Mouse (Mus musculus): ENCODE results near the gene Mipep. TPM values are rescaled to one million over a fixed set of nuclear protein-coding genes. Genes with fewer than 3 reads are reported as not detected.

The Mipep gene
- total and polyA plus RNA-seq, 3 experiments: 20.0 to 44.4 (median 41.4) TPM

DNA sequence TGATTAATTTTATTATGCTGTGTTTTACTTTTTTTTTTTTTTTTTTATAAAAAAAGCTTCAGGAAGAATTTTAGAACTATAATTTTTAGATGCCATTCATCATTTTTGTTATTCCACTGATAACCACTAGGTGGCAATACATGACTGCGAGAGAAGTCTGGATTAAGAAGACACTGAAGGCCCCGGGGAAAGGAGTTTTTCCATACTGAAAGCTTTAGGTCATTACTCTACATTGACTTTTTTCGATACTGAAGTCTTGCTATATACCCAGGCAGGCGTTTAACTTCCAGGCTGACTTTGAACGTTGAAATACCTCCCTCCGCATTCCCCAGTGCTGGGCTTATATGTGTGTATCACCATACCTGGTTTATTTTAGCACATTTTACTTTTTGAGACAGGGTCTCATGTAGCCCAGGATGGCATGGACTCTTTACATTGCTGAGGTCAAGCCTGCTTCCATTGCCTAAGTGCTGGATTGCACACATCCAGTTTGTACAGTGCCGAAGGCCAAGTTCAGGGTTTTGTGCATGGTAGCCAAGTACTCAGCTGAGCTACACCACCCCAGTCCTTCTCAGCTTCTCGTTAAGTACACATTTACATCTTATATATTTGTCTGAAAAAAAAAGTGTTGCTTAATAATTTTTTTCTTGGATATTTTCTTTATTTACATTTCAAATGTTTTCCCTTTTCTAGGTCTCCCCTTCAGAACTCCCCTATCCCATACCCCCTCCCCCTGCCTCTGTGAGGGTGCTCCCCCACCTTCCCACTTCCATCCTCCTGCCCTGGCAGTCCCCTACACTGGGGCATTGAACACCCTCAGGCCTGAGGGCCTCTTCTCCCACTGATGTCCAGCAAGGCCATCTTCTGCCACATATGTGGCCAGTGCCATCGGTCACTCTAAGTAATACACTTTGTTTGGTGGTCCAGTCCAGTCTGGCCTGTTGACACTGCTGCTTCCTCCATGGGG lies 15.7 kb downstream of the Mipep start:
- no peak for DNase-seq

DNA sequence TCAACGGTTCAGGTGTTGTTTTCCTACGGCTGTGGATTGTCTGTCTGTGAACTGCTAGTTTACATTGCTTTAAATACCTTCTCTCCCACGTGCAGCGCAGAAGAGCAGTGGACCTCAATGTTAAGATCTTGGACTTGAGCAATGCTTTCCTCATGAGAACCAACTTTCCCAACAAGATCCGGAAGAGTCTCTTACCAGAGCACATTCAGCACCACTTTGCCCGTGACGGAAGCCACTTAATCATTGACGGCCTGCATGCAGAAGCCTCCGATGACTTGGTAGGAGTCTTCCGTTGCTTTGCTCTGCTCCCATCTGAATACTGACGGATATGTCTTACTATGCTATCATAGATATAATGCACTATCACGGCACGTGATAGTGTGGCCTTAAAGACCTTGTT lies 17.7 kb downstream of the Mipep start:
- DNase-seq: no peak

DNA sequence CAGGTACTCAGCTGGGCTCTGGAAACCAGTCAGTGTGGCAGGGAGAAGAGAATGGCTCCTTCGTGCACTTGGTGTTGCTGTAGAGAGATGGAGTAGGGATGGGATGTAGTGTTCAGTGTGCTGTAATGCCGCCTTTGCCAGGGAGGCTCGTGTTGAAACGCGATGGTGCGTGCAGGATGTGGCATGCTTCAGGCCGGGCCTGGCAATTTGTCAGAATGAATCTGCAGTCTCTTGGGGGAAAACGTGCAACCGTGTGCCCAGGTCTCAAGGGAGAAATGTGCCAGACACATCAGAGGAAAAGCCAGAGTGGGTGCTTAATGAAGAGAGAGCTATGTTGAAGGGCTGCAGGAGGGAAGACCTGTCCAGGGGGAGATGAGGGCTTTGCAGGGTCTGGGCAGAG lies 20.6 kb downstream of the Mipep start:
- DNase-seq: no peak

DNA sequence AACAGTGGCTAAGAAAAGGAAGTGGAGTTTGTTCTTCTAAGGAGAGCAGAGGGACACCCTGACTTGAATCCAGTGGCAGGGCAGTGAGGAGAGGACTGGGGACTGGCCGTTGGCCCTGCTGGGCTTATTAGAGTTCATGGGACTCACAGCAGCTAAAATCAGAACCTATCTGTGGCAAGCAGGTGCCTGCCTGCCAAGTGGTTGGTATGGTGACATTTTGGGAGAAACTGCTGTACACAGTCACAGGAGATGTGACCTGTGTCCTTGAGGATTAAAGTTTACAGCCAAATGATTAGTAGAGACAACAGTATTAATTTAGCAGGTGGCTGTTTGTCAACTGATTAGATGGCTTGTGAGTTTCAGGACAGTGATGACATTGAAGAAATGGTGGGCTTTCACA lies 21.5 kb downstream of the Mipep start:
- no peak for DNase-seq

DNA sequence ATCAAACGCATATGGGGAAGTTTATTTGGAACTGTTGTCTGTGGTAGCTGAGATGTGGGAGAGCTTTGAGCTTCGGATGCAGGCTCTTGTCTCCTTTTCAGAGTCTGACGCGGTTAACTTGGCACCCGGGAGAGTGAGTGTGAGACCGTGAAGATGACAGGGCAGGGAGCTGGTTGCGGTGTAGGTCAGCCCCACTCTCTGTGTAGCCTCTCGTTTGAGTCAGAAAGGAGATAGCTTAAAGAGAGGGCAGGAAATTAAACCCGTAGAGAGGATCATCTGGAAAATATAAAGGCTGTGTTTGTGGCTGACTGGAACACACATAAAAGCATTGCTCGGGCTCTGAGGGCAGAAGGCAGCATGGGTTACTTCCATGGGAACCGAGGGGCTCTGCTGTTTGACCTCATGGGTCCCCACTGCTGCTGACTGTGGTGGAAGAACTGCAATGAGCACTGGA lies 22.5 kb downstream of the Mipep start:
- DNase-seq: no peak

DNA sequence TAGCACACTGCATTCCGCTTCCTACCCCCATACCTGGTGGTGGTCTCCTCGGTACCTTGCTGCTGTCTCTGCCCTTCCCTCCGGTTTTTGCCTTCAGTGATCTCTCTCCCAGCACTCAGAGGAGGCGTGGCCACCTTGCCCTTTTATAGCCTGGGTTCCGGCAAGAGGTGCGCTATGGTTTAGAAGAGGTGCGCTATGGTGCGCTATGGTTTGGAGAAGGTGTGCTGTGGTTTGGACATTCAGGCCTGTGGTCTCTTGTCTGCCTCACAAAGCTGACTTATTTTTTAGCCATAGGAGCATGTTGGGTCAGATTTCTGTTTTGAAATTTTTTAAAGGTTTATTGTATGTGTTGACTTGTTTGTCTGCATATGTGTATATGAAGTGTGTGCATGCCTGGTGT lies 25.5 kb downstream of the Mipep start:
- DNase-seq: no peak

- no peak for DNase-seq
These were observed 27.2 kb downstream of the Mipep start for GRCm38 (mm10) chr14:60811547-60811946.

GRCm38 (mm10) chr14:60815098-60815497 lies 30.7 kb downstream of the Mipep start:
- DNase-seq: no peak

GRCm38 (mm10) chr14:60818045-60818444 lies 33.7 kb downstream of the Mipep start:
- DNase-seq: peak; percentile 53

GRCm38 (mm10) chr14:60830096-60830495 lies 45.7 kb downstream of the Mipep start:
- no peak for DNase-seq

GRCm38 (mm10) chr14:60836709-60837108 lies 52.3 kb downstream of the Mipep start:
- peak; percentile 34 for DNase-seq

GRCm38 (mm10) chr14:60839654-60840053 lies 55.3 kb downstream of the Mipep start:
- DNase-seq: peak; percentile 18

GRCm38 (mm10) chr14:60841977-60842659 lies 57.7 kb downstream of the Mipep start:
- DNase-seq: no peak

DNA sequence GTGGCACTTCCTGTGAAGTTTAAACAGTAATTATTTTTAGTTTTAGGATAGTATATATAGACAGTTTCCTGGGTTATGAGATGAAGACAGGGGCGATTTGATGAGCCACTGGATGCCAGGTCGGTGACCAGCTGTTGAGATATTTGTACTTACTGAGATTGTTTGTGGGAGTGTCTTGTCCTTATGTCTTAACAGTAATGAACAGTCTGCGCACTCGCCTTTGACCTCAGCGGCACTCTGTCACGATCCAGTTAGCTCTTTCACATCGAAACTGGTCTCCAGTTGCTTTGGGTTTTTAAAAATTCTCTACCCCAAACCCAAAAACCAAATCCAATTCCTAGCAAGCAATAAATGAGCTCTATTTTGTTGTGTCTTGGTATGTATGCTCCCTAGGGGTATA lies 59.2 kb downstream of the Mipep start:
- no peak for DNase-seq

GRCm38 (mm10) chr14:60845261-60846045 lies 61.1 kb downstream of the Mipep start:
- no peak for DNase-seq

DNA sequence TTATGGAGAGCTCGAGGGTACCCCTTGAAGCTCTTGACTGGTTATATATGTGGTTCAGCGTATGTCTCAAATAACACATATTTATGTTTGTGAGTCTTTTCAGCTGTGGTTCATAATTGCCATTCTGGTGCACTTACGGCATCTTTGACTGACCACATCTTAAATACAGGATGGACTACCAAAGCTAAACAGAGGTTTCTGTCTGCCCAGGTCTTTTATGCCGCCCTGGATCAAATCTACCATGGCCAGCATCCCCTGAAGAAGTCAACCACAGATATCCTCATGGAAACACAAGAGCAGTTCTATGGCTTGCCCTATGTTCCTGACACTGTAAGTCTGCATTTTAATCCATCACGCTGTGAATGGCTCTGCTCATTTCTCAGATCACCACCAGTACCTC lies 61.8 kb downstream of the Mipep start:
- no peak for DNase-seq

GRCm38 (mm10) chr14:60848194-60848593 lies 63.8 kb downstream of the Mipep start:
- DNase-seq: no peak

GRCm38 (mm10) chr14:60850101-60850500 lies 65.7 kb downstream of the Mipep start:
- peak; percentile 9 for DNase-seq

- no peak for DNase-seq
These were observed 67.3 kb downstream of the Mipep start for GRCm38 (mm10) chr14:60851632-60852031.

GRCm38 (mm10) chr14:60856199-60856912 lies 72.0 kb downstream of the Mipep start:
- no peak for DNase-seq

- DNase-seq: no peak
These were observed 72.5 kb downstream of the Mipep start for GRCm38 (mm10) chr14:60856913-60857300.

DNA sequence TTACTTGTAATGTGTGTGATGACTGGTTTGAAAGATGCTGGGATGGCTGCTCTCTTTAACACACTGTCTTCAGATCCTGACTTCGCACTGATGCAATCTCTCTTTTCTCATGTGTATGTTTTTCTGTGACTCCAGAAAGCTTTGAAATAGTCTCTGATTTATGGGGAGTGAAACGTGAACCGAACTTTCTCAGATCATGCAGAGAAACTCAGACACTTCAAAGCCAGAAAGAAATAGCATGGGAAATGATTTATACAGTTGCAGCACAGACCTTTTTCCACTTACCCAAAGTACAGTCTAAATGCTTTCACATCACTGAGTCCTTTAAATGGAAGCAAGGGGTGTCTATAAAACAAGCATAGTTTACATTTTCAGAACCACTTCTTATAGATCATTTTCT lies 79.0 kb downstream of the Mipep start:
- no peak for DNase-seq

Measured in adrenal gland, adult 2 months (tissue).